Mouse (Mus musculus): ENCODE measurements around the gene E130309D02Rik.

The E130309D02Rik gene
- long read RNA-seq, experiment 1, transcript E130309D02Rik-201 (6 exons, 2,208 nt), result major isoform, 15 of 26 reads
- long read RNA-seq, experiment 1, partial matches to known transcripts, result 0 of 26 reads
- long read RNA-seq, experiment 1, other reads (novel, unspliced or antisense), result 11 of 26 reads
- long read RNA-seq, experiment 2, transcript E130309D02Rik-201 (6 exons, 2,208 nt), result major isoform, 12 of 20 reads
- long read RNA-seq, experiment 2, partial matches to known transcripts, result 6 of 20 reads
- long read RNA-seq, experiment 2, other reads (novel, unspliced or antisense), result 2 of 20 reads

DNA sequence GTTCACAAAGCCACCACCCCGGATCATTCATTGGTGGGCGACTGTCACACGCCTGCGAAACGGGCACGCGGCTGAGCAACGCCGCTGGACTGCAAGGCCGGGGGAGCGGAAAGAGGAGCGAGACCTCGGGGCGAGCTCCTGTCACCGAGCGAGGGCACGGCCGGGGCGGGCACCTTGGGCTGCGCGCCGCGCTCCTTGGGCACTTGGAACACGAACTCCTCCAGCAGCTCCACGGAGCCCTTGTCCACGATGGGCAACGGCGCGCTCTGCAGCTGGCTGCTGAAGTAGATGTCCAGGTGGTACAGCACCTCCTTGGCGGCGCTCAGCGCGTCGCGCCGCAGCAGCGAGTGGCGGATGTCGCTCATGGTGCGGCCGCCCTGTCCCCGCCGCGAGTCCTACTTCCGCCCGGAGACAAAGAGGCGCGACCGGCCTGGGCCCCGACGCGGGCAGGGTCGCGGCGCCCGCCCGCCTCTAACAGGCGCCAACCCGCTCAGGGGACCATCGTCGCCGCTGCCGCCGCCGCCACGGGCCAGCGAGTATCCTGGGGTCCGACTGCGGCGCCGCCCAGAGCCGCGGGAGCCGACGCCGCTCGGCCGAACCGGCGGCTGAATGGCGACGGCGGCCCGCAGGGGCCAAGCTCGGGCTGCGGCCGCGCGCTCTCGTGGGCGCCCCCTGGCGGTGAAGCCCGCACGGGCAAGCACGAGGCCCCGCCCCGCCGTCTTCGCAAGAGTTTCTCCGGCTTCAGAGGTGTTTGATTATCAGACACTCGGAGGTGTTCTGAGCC, at the start of gene E130309D02Rik:
TSS of gene E130309D02Rik (minus strand) at position 631 of the 784 bp plus-strand sequence.
- intact Hi-C loops (cut with DNase I), result no loop called here

DNA sequence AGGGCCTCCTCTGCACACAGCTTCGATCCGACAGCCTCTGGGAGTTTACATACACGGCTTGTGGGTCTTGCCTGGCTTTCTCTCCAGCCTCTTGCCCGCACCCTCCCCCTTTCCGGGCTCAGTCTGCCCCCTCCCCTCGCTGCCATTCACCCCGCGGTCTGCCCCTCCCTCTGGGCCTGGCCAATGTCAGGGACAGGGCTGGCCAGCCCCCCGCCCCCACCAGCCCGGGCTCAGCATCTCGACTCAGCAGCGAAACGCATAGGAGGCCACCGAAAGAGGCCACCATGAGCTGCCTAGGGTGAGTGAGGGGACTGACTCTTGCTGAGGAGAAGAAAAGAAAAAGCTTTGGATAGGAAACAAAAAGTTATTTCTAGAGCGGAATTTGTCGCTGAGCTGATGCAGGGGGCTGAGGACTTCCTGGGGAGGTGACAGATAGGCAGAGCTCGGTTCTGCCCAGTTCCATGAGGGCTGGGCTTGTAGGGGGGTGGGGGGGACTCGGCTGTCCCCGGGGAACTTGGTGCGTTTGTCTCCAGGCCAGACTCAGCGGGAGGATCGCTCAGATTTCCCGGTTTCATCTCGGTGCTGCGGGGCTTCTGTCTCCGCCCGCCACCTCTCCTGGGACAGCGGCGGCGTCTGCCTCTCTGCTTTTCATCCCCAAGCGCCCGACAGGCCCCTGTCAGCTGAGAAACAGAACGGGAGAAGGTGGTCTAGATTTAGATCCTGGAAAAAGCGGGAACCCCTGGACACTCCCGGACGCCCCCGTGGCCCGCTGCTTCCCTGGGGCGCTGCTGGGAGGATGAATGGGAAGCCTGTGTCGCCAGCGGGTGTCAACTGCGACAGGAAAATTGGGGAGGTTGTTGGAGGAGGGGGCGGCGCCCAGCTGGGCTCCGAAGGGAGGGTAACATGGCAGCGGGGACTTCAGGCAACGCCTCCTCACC, 48.8 kb upstream of the E130309D02Rik start:
- intact Hi-C loops (cut with DNase I), result no loop called here

DNA sequence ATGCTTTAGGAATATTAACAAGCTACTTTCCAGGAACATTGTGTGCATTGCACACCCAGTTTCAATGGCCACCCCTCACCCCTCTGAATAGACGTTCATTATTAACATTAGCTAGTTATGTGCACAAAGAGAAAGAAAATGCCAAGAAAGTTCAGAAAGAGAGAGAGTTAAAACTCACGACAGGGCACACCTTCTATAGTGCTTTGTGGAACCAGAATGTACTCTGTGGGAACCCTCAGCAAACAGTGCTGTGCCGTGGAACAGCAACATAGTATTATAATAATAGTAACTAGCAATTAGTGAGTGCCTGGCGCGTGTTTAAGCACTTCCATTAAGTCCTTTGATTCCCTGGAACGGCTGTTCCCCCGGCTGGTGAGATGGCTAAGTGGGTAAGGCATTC, 46.3 kb upstream of the E130309D02Rik start:
- intact Hi-C loops (cut with DNase I), result no loop called here

DNA sequence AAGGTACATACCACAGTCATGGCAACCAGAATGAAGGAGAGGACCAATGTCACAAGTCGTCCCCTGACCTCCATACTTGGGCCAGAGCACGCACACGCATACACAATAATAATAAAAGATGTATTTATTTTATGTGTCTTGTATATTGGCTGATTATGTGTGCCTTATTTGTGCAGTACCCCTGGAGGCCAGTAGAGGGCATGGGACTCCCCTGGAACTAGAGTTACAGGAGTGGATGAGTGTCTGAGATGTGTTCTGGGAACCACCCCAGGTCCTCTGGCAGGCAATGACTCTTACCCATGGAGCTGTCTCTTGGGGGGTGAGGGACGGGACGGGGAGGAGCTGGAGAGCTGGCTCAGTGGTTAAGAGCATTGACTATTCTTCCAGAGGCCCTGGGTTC, 44.8 kb upstream of the E130309D02Rik start:
- intact Hi-C loops (cut with DNase I), result no loop called here

DNA sequence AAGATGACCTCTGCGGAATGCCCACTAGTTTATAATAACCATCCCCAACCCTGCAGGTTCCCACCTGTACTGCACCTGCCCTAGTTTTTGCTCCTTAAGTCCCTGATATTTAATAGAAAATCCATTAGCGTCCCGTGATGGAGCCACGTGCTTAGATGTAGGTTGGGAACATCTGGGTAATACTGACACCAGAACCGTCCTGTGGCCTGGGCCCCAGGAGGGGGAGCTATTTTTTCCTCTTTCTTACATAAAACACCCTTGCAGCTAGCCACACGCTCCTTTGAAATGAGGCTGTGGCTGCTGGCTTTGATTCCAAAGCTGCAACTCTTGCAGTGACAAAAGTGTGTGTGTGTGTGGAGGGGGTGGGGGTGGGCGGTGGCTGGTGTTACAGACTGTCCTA, 44.1 kb upstream of the E130309D02Rik start:
- intact Hi-C loops (cut with DNase I), result no loop called here

DNA sequence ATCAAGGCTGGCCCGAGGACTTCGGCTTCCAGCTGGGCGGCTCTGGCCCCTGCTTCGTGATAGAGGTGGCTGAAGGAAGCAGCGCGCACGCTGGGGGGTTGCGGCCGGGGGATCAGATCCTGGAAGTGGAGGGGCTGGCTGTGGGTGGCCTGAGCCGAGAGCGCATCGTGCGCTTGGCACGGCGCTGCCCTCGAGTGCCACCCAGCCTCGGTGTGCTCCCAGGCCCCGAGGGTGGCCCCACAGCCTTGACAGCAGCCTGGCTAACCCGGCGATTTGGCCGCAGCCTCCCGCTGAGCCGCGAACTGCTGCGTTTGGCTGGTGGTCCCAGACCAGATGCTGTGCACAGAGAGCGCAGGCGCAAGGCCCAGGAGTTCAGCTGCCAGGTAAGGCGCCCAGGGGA, 42.4 kb upstream of the E130309D02Rik start:
- intact Hi-C loops (cut with DNase I), result no loop called here

DNA sequence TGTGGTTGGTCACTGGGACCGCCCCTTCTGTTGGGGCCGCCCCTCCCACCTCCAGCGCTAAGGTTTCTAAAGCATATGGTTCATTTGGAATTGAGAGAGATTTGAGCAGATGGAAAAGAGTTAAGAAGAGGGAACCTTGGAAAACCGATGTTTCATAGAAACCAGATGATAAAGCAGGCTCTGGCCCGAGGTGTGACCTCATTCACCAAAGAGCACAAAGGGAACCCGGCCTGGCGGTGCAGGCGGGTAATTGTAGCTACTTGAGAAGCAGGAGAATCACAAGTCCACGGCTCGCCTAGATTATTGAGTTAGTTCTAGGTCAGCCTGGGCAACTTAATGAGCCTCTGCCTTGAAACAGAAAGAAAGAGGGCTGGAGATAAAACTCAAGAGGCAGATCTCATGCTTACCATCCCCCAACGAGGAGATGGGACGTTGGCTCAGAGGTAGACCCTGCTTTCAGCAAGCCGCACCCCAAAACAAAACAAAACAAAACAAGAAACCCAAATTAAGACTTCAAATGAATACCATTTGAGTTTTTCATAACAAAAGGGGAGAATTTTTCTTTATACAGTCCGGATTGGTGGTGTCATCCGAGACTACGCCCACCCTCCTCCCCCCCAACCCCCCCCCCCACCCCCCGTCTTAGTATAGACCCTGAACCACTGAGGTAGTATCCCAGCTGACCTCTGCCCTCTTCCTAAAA, 41.7 kb upstream of the E130309D02Rik start, which contains the start of gene Grid2ip:
TSS of gene Grid2ip (plus strand) at position 653 of the 703 bp plus-strand sequence.
- intact Hi-C loops (cut with DNase I), result no loop called here

DNA sequence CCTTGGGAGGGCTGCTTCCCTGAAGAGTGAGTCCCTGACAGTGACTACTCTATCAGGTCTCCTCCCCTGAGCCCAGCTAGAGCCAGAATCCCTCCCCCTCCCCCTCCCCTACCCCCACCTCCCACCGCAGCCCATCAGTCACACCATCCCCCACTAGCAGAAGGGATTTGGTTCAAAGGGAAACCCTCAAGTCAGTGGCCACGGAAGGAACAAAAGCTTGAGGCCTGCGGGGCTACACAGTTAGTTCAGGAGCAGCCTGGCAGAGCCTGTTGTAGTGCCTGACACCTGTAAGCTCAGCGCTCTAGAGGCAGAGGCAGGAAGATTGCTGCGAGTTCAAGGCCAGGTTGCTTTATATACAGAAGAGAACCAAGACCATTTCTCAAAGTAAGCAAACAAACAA, 40.9 kb upstream of the E130309D02Rik start:
- intact Hi-C loops (cut with DNase I), result no loop called here

DNA sequence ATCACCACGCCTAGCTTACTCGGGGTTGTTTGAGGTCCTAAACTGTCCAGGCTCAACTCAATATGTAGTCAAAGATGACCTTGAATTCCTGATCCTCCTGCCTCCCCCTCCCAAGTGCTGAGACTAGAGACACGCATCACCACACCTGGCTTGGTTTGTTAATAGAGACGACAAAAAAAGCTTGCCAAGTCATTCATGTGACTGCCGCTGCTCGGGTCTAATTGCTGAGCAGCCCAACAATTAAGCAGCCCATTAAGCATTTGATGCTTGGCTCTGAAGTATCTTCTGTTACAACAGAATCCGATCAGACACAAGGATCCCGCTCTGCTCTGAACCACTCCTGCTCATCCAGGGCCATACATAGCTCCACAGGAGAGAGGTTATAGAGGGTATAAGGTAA, 31.2 kb upstream of the E130309D02Rik start:
- intact Hi-C loops (cut with DNase I), result no loop called here

DNA sequence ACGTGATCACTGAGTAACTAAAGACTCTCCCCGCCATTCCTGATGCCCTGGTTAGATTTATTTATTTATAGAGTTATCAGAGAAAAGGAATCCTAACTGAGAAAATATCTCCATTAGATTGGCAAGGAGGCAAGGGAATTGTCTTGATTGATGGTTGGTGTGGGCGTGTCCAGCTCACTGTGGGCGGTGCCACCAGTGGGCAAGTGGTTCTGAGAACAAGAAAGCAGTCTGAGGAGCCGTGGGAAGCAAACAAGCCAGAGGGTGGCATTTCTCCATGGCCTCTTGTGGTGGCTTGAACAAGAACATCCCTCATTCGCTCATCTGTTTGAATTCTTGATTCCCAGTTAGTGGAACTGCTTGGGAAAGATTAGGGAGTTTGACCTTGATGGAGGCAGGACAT, 24.4 kb upstream of the E130309D02Rik start:
- intact Hi-C loops (cut with DNase I), result loop anchor here (5.0 kb wide), 1 partner anchor 83 kb away; no protein-coding TSS in a partner anchor

DNA sequence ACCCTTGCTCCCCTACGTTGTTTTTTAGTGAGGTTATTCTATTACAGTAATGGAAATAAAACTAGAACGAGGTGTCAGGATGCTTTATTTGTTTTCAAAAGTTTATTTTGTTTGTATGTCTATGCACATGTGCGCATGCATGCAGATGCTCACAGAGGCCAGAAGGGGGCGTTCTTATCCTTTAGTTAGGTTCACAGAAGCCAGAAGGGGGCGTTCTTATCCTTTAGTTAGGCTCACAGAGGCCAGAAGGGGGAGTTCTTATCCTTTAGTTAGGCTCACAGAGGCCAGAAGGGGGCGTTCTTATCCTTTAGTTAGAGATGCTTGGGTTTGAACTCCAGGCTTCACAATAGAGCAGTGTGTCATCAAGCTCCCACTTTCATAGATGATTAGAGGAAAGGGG, 21.4 kb upstream of the E130309D02Rik start:
- intact Hi-C loops (cut with DNase I), result loop anchor here (5.0 kb wide), 1 partner anchor 86 kb away; no protein-coding TSS in a partner anchor

DNA sequence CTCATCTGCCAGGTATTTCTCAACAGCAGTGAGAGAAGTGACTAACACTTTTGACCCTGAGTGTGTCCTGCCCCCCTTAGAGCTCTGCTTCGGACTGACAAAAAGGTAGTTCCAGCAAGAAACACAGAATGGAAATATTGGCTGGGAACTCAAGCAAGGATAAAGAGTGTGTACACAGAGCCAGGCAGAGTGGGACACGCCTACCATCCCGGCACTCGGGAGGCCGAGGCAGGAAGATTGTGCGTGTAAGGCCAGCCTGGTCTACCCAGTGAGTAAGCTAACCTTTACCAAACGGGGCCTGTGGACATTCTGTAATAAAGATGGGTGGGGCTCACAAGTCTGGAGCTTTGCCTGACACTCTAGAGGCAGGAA, 19.9 kb upstream of the E130309D02Rik start:
- intact Hi-C loops (cut with DNase I), result loop anchor here (5.0 kb wide), 1 partner anchor 87 kb away; no protein-coding TSS in a partner anchor

DNA sequence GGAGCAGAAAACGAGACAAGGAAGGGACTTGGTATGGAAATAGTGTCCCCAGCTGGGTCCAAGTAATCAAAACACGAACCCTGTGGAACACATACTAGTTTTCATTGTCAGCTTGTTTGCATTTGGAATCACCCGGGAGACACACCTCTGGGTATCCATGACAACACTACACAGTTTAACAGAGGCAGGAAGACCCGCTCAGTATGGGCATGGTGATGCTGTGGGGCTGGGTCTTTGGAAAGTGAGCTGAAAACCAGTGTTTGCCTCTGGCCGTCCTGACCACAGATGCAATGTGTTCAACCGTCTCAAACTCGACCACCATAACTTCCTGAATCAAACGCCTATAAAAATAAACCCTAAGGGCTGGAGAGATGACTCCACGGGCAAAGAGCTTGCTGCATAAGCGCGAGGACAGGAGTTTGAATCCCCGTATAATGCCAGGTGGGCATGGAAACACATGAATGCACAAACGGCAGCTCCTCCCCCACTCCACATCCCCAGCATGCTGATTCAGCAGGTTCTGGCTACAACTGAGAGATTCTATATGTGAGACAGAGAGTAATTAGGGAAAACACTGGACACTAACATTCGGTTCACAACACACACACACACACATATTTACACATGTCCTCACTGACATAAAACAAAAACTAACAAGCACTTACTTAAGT, 19.4 kb upstream of the E130309D02Rik start:
- intact Hi-C loops (cut with DNase I), result loop anchor here (5.0 kb wide), 1 partner anchor 88 kb away; no protein-coding TSS in a partner anchor

DNA sequence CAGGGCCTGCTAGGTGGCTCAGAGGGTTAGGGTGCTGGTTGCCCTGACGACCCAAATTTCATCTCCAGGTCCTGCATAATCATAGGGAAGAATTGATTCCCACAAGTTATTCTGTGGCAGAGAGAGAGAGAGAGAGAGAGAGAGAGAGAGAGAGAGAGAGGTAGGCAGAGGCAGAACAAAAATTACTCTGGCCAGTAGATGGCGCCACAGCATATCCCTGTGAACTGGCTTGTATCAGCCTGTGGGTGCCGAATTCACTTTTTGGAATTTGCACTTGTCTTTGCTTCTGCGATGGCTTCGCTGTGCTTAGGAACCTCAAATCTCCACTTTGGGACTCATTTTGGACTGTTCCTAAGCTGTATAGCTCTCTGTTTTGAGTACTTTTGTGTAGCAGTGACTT, 18.7 kb upstream of the E130309D02Rik start:
- intact Hi-C loops (cut with DNase I), result no loop called here

DNA sequence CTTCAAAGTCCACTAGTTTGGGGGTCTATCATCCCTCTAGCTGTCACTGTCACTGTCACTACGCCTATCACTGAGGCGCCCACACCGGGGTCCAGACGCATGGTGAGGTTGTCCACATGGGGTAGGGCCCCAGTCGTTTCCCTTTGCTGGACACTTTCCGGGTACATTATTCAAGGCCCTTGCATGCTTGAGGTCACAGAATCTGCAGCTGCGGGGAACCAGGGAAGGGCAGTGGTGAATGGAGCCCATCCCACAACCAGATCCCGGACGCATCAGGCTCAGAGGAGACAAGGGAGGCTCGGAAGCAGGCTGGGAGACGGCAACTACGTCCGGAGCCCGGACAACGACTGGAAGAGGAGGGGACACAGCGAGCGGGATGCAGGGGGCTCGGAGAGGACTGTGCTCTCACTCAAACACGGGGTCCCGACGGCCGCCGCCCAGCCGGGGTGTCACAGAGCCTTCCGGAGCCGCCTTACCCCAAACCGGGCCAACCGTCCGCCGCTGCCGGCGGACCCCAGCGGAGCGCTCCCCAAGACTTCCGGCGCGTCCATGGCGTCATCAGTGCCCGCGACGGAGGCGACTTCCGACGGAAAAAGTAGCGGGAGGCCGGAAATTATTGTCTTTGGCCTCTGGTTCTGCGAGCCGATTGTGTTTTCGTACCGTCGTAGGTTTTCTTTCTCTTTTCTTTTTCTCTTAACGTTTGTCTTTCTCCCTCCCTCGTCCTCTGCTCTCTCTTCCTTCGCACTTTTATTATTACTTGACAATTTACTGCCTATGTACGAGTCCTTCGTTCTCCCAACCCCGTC, 13.7 kb upstream of the E130309D02Rik start, which contains the start of gene Zdhhc4:
TSS of gene Zdhhc4 (minus strand) at position 567 of the 806 bp plus-strand sequence.
- intact Hi-C loops (cut with DNase I), result no loop called here

DNA sequence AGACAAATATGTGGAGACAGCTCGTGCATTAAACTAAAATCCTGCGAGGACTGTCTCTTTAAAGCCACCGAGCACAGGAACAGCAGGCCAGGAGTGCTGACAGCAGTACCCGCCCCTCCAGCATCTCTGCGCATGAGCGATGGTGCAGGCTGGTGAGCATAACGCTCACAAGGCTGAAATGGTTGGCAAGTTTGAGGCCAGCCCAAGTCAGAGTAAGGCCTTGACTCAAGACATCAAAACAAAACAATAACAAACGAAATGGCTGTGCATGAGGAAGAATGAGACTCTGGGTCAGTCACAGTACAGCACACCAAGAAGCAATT, 2.1 kb upstream of the E130309D02Rik start:
- intact Hi-C loops (cut with DNase I), result no loop called here

DNA sequence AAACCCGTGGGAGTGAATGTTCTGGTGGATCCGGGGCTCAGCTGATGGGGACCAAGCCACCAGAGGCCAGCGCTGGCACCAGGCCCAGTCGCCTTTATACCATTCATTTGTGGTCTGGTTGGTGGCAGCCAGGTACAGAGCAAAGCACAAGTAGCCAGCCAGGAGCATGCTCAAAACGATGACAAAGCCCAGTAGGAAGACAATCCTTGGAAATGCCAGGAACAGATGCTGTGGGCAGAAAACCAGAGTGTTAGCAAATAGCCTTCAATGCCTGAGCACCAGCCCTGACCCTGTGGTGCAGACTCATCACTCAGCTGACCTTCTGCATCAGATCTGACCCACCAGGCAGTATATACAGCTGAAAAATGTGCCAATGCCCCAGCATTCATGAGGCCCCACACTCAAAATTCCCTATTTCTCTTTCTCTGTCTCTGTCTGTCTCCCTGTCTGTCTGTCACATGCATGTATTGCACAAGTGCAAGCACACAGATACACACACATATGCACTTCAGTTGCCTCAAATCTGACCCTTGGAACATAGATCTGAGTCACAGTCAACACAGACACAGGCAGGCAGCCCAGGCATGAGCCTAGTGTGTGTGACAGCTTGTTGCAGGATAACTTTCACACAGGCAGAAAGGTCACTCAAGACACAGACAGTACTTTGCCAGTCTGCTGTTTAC, 1.6 kb upstream of the E130309D02Rik start:
- intact Hi-C loops (cut with DNase I), result no loop called here

DNA sequence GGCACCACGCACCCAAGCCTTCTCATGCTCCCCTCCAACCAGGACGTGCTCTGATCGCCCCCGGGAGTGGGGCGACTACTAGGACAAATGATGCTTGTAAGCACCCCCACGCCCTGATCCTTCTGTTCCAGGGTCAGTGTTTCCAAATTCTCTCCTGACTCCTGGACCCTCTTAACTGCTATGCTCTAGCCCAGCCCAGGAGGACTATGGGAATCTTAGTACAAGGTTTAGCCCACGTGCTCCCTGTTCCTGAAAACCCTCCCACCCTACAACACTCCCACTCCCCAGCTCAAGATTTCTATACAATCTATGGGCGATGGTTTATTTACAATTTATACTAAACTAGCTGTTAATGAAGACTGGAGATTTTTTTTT, 341 bp upstream of the E130309D02Rik start:
- intact Hi-C loops (cut with DNase I), result no loop called here

All from adrenal gland (tissue).